Mouse (Mus musculus): ENCODE measurements around the gene Tmem254c. TPM values are rescaled to one million over a fixed set of nuclear protein-coding genes. Genes with fewer than 3 reads are reported as not detected.

Gene Tmem254c
- polyA plus RNA-seq, 1 experiment from 2014 or later, result 56.8 TPM

Other genes with a start within 250 kb of the Tmem254c start
- 52.1 and 54.4 TPM in 2 replicates for gene Anxa11, start 225.2 kb downstream of the Tmem254c start, polyA plus RNA-seq (2015; fragmentation: Nextera tagmentation; extraction: Ambion mirVana)
- 3.1 TPM in 1 of 2 replicates, not detected in the other for gene Plac9a, start 164.3 kb downstream of the Tmem254c start, polyA plus RNA-seq (2015; fragmentation: Nextera tagmentation; extraction: Ambion mirVana)
- 6.5 and 7.0 TPM in 2 replicates for gene Tmem254a, start 139.7 kb downstream of the Tmem254c start, polyA plus RNA-seq (2015; fragmentation: Nextera tagmentation; extraction: Ambion mirVana)
- gene Cphx1, start 129.1 kb downstream of the Tmem254c start, polyA plus RNA-seq (2015; fragmentation: Nextera tagmentation; extraction: Ambion mirVana), result 0.14 TPM in 1 of 2 replicates, not detected in the other
- 1.3 and 2.2 TPM in 2 replicates for gene Duxbl1, start 88.8 kb downstream of the Tmem254c start, polyA plus RNA-seq (2015; fragmentation: Nextera tagmentation; extraction: Ambion mirVana)
- gene Gm9780, start 24.6 kb downstream of the Tmem254c start, polyA plus RNA-seq (2015; fragmentation: Nextera tagmentation; extraction: Ambion mirVana), result 55.8 and 60.4 TPM in 2 replicates
- gene Cphx2, start 14.2 kb upstream of the Tmem254c start, polyA plus RNA-seq (2015; fragmentation: Nextera tagmentation; extraction: Ambion mirVana), result not detected in 2 replicates
- 0.31 TPM in 1 of 2 replicates, not detected in the other for gene Cphx3, start 14.9 kb upstream of the Tmem254c start, polyA plus RNA-seq (2015; fragmentation: Nextera tagmentation; extraction: Ambion mirVana)
- 0.96 and 2.2 TPM in 2 replicates for gene Duxbl2, start 51.0 kb upstream of the Tmem254c start, polyA plus RNA-seq (2015; fragmentation: Nextera tagmentation; extraction: Ambion mirVana)
- 53.2 and 61.1 TPM in 2 replicates for gene Plac9b, start 115.1 kb upstream of the Tmem254c start, polyA plus RNA-seq (2015; fragmentation: Nextera tagmentation; extraction: Ambion mirVana)
- gene Tmem254b, start 139.7 kb upstream of the Tmem254c start, polyA plus RNA-seq (2015; fragmentation: Nextera tagmentation; extraction: Ambion mirVana), result 51.4 and 77.4 TPM in 2 replicates
- gene Duxbl3, start 190.6 kb upstream of the Tmem254c start, polyA plus RNA-seq (2015; fragmentation: Nextera tagmentation; extraction: Ambion mirVana), result 0.62 and 1.0 TPM in 2 replicates

Measured in stomach, embryonic 16.5 days (tissue).